Mouse (Mus musculus) neutrophil, adult 83 days (primary cell): ENCODE measurements around the gene Fam131a. TPM values are rescaled to one million over a fixed set of nuclear protein-coding genes. Genes with fewer than 3 reads are reported as not detected.

Source experiments
- total RNA-seq, 2 experiments: library from RNA; stranded (reverse); gene quantifications; one replicate each; pipeline ENCODE4 v1.2.4; 2023

Gene Fam131a
- total RNA-seq: under 1 TPM; 0.42 to 0.86 TPM

GRCm38 (mm10) chr16:20693111-20693701, at the start of gene Fam131a:
Fam131a (plus strand) TSS chr16:20693241.

GRCm38 (mm10) chr16:20651076-20651946, 41.7 kb upstream of the Fam131a start, which contains the start of gene Psmd2:
Psmd2 (plus strand) TSS chr16:20651652.

GRCm38 (mm10) chr16:20668013-20668412, 25.0 kb upstream of the Fam131a start, which contains the start of gene Eif4g1:
Eif4g1 (plus strand) TSS chr16:20668313.

GRCm38 (mm10) chr16:20717181-20717977, 24.3 kb downstream of the Fam131a start, which contains the start of the genes Polr2h and Clcn2:
Polr2h (plus strand) TSS chr16:20717665.
Clcn2 (minus strand) TSS chr16:20717746.

GRCm38 (mm10) chr16:20732925-20733730, 40.1 kb downstream of the Fam131a start, which contains the start of gene Chrd:
Chrd (plus strand) TSS chr16:20733127.

GRCm38 (mm10) chr16:20733731-20734730, 41.0 kb downstream of the Fam131a start, which contains the start of gene Thpo:
Thpo (minus strand) TSS chr16:20734511.

Other genes starting within 250 kb of the Fam131a start
- 10 to 100 TPM; 22.6 to 22.8 TPM for gene Eif2b5, start 194.4 kb upstream of the Fam131a start, total RNA-seq
- 10 to 100 TPM; 26.5 to 28.0 TPM for gene Dvl3, start 176.3 kb upstream of the Fam131a start, total RNA-seq
- gene Ap2m1, start 157.8 kb upstream of the Fam131a start, total RNA-seq: 100 to 1,000 TPM; 190 to 204 TPM
- 10 to 100 TPM; 45.4 to 46.1 TPM for gene Abcf3, start 144.7 kb upstream of the Fam131a start, total RNA-seq
- not detected for gene Vwa5b2, start 103.8 kb upstream of the Fam131a start, total RNA-seq
- gene Eef1akmt4, start 81.6 kb upstream of the Fam131a start, total RNA-seq: 1 to 10 TPM; 3.9 to 5.5 TPM
- not detected for gene Gm49333, start 81.6 kb upstream of the Fam131a start, total RNA-seq
- gene Alg3, start 81.5 kb upstream of the Fam131a start, total RNA-seq: 1 to 10 TPM; 6.4 to 7.1 TPM
- gene Camk2n2, start 72.0 kb upstream of the Fam131a start, total RNA-seq: 1 to 10 TPM; 1.2 to 1.3 TPM
- under 1 TPM in 1 of 2 experiments, not detected in 1; 0.18 TPM for gene Ece2, start 63.4 kb upstream of the Fam131a start, total RNA-seq
- gene Psmd2, start 41.6 kb upstream of the Fam131a start, total RNA-seq: 100 to 1,000 TPM; 106 to 110 TPM
- gene Eif4g1, start 24.9 kb upstream of the Fam131a start, total RNA-seq: 100 to 1,000 TPM; 147 to 161 TPM
- 1 to 10 TPM; 7.9 to 8.2 TPM for gene Polr2h, start 24.4 kb downstream of the Fam131a start, total RNA-seq
- gene Clcn2, start 24.5 kb downstream of the Fam131a start, total RNA-seq: 1 to 10 TPM; 4.8 to 5.6 TPM
- gene Chrd, start 39.9 kb downstream of the Fam131a start, total RNA-seq: not detected
- not detected for gene Thpo, start 41.3 kb downstream of the Fam131a start, total RNA-seq